Mouse (Mus musculus): Measurements from ENCODE around the gene Yipf4.

DNA sequence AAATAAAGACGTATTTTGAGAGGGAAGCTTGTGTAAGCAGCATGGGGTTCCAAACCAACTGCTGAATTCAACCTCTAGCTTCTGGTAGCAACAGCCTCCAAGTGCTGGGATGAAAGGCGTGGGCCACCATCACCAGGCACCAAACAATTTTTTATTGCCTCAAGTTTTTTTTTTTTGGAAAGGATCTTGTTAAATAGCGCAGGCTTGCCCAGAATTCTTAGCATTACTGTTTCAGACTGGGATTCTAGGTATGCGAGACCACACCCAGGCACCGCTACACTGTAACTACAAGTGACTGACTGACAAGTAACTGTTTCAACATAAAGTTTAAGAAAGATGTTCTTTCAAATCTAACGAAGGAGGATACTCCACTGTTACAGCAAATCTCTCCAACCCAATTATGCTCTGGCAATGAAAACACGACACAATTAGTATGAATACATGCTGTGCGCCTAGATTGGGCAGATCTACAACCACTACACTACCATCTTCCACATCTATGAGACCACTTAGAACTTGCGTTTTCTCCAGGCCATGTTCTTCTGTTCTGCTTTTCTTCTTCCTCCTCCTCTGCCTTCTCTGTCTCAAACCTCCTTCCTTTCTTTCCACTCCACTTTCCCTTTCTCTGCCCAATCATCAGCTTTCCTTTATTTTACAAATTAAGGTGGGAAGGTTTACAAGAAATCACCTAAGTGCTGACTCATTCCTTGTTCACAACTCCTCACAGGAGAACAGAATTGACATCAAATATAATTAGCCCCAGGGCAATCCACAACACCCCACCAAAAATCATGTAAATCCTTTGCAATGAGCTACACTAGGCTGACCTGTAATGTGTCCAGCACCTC lies 37.7 kb downstream of the Yipf4 start:
- TF ChIP-seq CTCF (IDR thresholded peaks at IDR 0.05; ENCODE audit: low read depth) (no peak), EP300 (IDR thresholded peaks at IDR 0.05; ENCODE audit: low read depth) (no peak)
